Mouse (Mus musculus): Measurements from ENCODE around the gene Pdia3.
"Not testable (repeated sequence)": the region's sequence is repeated elsewhere in the genome, so short reads cannot be mapped to it uniquely, and the experiment has no call there.

Pdia3 gene

DNA sequence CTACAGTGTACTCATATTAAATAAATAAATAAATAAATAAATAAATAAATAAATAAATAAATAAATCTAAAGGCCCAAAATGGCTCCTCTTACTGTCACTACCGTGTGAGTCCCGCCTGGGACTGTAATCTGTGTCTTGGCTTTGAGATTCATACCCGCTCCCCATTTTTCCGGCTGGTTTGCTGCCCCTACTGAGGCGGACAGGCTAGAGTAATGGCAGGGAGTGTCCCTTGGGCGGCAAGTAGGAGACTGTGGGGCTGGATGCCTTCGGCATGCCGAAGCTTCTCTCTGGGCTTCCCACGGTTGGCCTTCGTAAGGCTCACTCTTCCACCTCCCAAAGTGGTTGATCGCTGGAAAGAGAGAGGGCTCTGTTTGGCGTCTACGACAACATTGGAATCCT, 67.3 kb downstream of the Pdia3 start:
- not testable (repeated sequence) for DNase-seq

DNA sequence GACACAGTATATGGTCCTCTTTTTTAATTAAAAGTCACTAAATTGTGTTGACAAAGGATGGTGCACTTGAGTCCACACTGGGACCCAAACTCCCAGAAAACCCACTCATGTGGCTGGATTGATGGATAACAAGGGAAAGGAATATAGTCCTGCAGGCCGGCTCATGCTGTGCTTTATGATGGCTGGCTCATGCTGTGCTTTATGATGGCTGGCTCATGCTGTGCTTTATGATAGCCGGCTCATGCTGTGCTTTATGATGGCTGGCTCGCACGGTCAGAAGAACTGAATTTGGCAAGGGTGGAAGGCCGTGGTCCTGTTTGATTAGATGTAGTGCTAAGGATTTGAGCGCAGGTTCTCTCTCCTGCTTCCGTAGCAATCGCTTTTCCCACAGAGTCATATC, 70.0 kb downstream of the Pdia3 start:
- no peak for DNase-seq

DNA sequence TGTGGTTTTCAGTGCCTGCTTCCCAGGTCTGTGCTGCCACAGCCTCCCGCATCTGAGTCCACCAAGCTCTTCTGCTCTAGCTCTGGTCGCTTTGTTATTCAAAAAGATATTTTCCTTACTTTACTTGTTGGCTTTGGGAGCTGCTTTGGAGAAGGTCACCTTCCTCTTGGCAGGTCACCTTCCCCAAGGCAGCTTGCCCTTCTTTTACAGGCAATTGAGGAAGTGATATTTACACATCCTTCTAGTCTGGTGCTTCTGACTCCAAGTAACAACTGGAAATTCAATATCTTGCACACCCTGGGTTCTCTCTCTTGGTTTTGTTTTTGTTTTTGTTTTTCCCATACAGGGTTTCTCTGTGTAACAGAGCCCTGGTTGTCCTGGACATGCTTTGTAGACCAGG, 70.8 kb downstream of the Pdia3 start:
- not testable (repeated sequence) for DNase-seq
